Mouse (Mus musculus): ENCODE measurements around the gene Gm1673. TPM values are rescaled to one million over a fixed set of nuclear protein-coding genes. Genes with fewer than 3 reads are reported as not detected.
A peak's percentile ranks its signal among the peaks of the same experiment; 100 is the strongest.

Gene Gm1673
- polyA plus RNA-seq, 1 experiment from 2014 or later, result 54.0 TPM

GRCm38 (mm10) chr5:33995843-33996693 lies 12.8 kb downstream of the Gm1673 start, which contains the start of gene Nat8l:
Nat8l (plus strand) TSS chr5:33995984.
- Histone ChIP-seq H3K27me3 (replicated peaks; ENCODE audit: control insufficient read depth, insufficient read depth, low read length) (peaks cover 39% of the 10 kb centered on the region), H3K9me3 (ENCODE audit: control insufficient read depth, low read length) (no peaks in the 10 kb centered on the region), H3K36me3 (ENCODE audit: control insufficient read depth, insufficient read depth, low read length) (no peaks in the 10 kb centered on the region), H3K4me2 (ENCODE audit: low read depth, low read length) (peak within 1 kb of the TSS; percentile 95), H3K4me3 (ENCODE audit: low read length) (peak within 1 kb of the TSS; percentile 62), H3K9ac (ENCODE audit: low read depth, low read length) (peak within 1 kb of the TSS; percentile 56), H3K27ac (ENCODE audit: low read length) (no peak within 1 kb of the TSS), H3K4me1 (ENCODE audit: control insufficient read depth, insufficient read depth, low read length) (peaks cover 10% of the 10 kb centered on the region; the same call in 1 of the 2 replicates)
- peak; percentile 75 for ATAC-seq
- WGBS, result under 1% methylated on average over 88 of the region's 90 CpGs

- Histone ChIP-seq H3K4me1 (ENCODE audit: control insufficient read depth, insufficient read depth, low read length) (peaks cover 10% of the 10 kb centered on the region; the same call in 1 of the 2 replicates), H3K4me2 (ENCODE audit: low read depth, low read length) (peak overlapping the region; percentile 95), H3K27me3 (replicated peaks; ENCODE audit: control insufficient read depth, insufficient read depth, low read length) (peaks cover 39% of the 10 kb centered on the region), H3K4me3 (ENCODE audit: low read length) (peak overlapping the region; percentile 62), H3K9ac (ENCODE audit: low read depth, low read length) (peak overlapping the region; percentile 56), H3K36me3 (ENCODE audit: control insufficient read depth, insufficient read depth, low read length) (no peaks in the 10 kb centered on the region), H3K9me3 (ENCODE audit: control insufficient read depth, low read length) (no peaks in the 10 kb centered on the region), H3K27ac (ENCODE audit: low read length) (no peak overlapping the region)
- ATAC-seq, result peak; percentile 49
- WGBS, result under 1% methylated on average over 52 of the region's 55 CpGs
These were observed 13.4 kb downstream of the Gm1673 start for GRCm38 (mm10) chr5:33996694-33997045.

DNA sequence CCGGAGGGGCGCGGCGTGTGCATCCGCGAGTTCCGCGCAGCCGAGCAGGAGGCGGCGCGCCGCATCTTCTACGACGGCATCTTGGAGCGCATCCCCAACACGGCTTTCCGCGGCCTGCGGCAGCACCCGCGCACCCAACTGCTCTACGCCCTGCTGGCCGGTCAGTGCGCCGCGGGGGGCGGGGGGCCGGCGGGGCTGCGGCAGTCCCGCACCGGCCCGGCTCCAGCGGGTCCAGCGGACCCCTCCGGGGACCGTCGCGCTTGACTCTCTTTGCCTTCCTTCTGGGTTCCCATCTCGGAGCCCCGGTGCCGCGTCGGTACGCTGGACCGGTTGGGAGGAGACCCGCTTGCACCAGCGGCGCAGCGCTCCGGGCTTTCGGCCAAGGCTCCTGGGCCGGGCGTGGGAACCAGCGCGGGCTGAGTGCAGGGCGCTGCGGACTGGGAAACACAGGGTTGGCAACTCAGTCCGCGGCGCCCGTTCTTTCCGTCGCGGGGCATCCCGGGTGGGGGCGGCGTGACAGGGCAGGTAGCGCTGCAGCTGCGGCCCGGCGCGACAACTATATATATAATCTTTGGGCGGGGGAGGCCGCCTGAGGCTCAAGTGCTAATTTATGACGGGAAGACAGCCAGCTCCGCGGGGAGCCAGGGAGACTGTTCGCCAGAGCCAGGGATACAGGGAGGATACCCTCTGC lies 14.0 kb downstream of the Gm1673 start:
- Histone ChIP-seq H3K27me3 (replicated peaks; ENCODE audit: control insufficient read depth, insufficient read depth, low read length) (peaks cover 39% of the 10 kb centered on the region), H3K4me3 (ENCODE audit: low read length) (peak overlapping the region; percentile 62), H3K4me1 (ENCODE audit: control insufficient read depth, insufficient read depth, low read length) (peaks cover 10% of the 10 kb centered on the region; the same call in 1 of the 2 replicates), H3K9me3 (ENCODE audit: control insufficient read depth, low read length) (no peaks in the 10 kb centered on the region), H3K36me3 (ENCODE audit: control insufficient read depth, insufficient read depth, low read length) (no peaks in the 10 kb centered on the region), H3K4me2 (ENCODE audit: low read depth, low read length) (peak overlapping the region; percentile 95), H3K27ac (ENCODE audit: low read length) (no peak overlapping the region), H3K9ac (ENCODE audit: low read depth, low read length) (peak overlapping the region; percentile 56)
- peak; percentile 29 for ATAC-seq
- WGBS, result under 1% methylated on average over 73 of the region's 80 CpGs

GRCm38 (mm10) chr5:33997829-33998504 lies 14.7 kb downstream of the Gm1673 start:
- H3K9ac ChIP-seq (ENCODE audit: low read depth, low read length), result no peak overlapping the region
- H3K27ac ChIP-seq (ENCODE audit: low read length), result no peak overlapping the region
- H3K4me2 ChIP-seq (ENCODE audit: low read depth, low read length), result peak overlapping the region; percentile 95
- H3K36me3 ChIP-seq (ENCODE audit: control insufficient read depth, insufficient read depth, low read length), result no peaks in the 10 kb centered on the region
- H3K4me3 ChIP-seq (ENCODE audit: low read length), result peak overlapping the region; percentile 62
- ATAC-seq, result no peak
- WGBS, result 73% methylated on average over 20 of the region's 20 CpGs
- H3K27me3 ChIP-seq (replicated peaks; ENCODE audit: control insufficient read depth, insufficient read depth, low read length), result peaks cover 39% of the 10 kb centered on the region
- peaks cover 10% of the 10 kb centered on the region; the same call in 1 of the 2 replicates for H3K4me1 ChIP-seq (ENCODE audit: control insufficient read depth, insufficient read depth, low read length)
- no peaks in the 10 kb centered on the region for H3K9me3 ChIP-seq (ENCODE audit: control insufficient read depth, low read length)

DNA sequence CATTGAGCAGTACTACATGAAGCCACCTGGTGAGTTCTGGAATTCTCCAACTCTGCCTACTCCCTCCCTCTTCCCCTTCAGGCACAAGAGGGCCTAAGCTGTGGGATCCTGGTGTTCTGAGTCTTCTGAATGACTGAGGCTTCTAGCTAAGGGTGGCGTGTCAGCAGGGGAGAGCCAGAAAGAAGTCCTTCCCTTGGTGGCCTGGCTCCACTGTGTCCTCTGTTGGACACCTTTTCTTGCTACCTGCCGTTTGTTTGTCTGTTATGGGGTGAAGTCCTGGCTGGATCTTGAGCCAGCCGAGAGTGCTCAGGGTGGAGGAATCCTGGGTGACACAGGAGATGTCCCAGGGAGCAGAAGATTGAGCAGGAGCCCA lies 15.3 kb downstream of the Gm1673 start:
- H3K27ac ChIP-seq (ENCODE audit: low read length), result no peak overlapping the region
- no peak for ATAC-seq
- no peak overlapping the region for H3K4me3 ChIP-seq (ENCODE audit: low read length)
- H3K4me2 ChIP-seq (ENCODE audit: low read depth, low read length), result no peak overlapping the region
- H3K27me3 ChIP-seq (replicated peaks; ENCODE audit: control insufficient read depth, insufficient read depth, low read length), result peaks cover 39% of the 10 kb centered on the region
- no peaks in the 10 kb centered on the region for H3K36me3 ChIP-seq (ENCODE audit: control insufficient read depth, insufficient read depth, low read length)
- 83% methylated on average over 3 of the region's 3 CpGs for WGBS
- H3K4me1 ChIP-seq (ENCODE audit: control insufficient read depth, insufficient read depth, low read length), result peaks cover 10% of the 10 kb centered on the region; the same call in 1 of the 2 replicates
- H3K9me3 ChIP-seq (ENCODE audit: control insufficient read depth, low read length), result no peaks in the 10 kb centered on the region
- H3K9ac ChIP-seq (ENCODE audit: low read depth, low read length), result no peak overlapping the region

DNA sequence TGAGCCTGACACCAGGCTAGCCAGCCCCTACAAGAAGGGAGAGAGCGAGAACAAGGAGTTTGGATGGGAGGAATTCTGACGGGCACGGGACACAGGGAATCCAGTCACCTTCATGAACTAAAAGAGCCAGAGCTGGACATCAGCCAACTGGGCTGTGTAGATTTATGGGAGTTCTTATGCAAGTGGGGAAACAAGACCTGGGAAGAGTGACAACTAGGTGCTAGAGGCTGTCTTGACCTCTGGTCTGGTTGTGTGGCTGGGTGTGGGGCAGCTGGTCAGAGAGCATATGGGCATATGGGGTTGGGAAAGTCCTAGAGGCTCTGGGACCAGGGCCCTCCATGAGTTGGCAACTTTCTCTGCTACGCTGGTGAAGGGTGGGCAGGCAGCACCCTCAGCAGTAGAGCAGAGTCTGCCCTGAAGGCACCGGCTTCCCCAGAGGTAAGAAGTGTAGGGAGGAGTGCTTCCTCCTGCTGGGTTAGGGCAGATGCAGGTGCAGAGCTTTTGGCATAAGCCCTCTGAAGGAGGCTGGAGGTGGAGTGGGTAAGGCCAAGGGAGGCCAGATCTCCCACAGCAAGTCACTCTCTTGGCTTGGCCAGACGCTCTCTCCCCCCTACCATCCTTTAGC lies 16.3 kb downstream of the Gm1673 start:
- peaks cover 36% of the 10 kb centered on the region for H3K27me3 ChIP-seq (replicated peaks; ENCODE audit: control insufficient read depth, insufficient read depth, low read length)
- no peak overlapping the region for H3K4me3 ChIP-seq (ENCODE audit: low read length)
- H3K27ac ChIP-seq (ENCODE audit: low read length), result no peak overlapping the region
- 79% methylated on average over 6 of the region's 6 CpGs for WGBS
- H3K9ac ChIP-seq (ENCODE audit: low read depth, low read length), result no peak overlapping the region
- peaks cover 10% of the 10 kb centered on the region; the same call in 1 of the 2 replicates for H3K4me1 ChIP-seq (ENCODE audit: control insufficient read depth, insufficient read depth, low read length)
- no peak overlapping the region for H3K4me2 ChIP-seq (ENCODE audit: low read depth, low read length)
- no peaks in the 10 kb centered on the region for H3K36me3 ChIP-seq (ENCODE audit: control insufficient read depth, insufficient read depth, low read length)
- no peaks in the 10 kb centered on the region for H3K9me3 ChIP-seq (ENCODE audit: control insufficient read depth, low read length)
- no peak for ATAC-seq

- Histone ChIP-seq H3K36me3 (ENCODE audit: control insufficient read depth, insufficient read depth, low read length) (no peaks in the 10 kb centered on the region), H3K9me3 (ENCODE audit: control insufficient read depth, low read length) (no peaks in the 10 kb centered on the region), H3K4me3 (ENCODE audit: low read length) (no peak overlapping the region), H3K27me3 (replicated peaks; ENCODE audit: control insufficient read depth, insufficient read depth, low read length) (peaks cover 27% of the 10 kb centered on the region), H3K27ac (ENCODE audit: low read length) (no peak overlapping the region), H3K9ac (ENCODE audit: low read depth, low read length) (no peak overlapping the region), H3K4me1 (ENCODE audit: control insufficient read depth, insufficient read depth, low read length) (peaks cover 7% of the 10 kb centered on the region; the same call in 1 of the 2 replicates), H3K4me2 (ENCODE audit: low read depth, low read length) (no peak overlapping the region)
- 94% methylated on average over 25 of the region's 25 CpGs for WGBS
- ATAC-seq, result no peak
These were observed 17.6 kb downstream of the Gm1673 start for GRCm38 (mm10) chr5:34000809-34001208.

DNA sequence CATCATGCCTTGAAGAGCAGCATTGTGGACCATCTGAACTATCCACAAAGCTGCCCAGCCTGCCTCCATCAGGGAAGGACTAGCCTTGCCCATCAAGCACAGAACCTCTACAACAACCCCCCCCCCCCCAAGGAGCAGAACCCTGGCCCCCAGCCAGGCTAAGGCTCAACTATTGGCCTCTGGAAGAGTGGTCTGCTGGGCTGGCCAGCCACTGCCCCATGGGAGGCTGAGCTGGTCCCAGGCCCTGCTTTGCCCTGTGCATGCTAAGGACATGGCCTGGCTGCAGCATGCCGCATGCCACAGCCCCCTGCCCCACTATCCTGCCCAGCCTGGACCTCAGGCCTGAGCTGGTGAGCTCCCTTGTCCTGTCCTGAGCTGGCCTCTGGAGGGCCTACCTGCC lies 18.2 kb downstream of the Gm1673 start:
- H3K27ac ChIP-seq (ENCODE audit: low read length), result no peak overlapping the region
- WGBS, result 100% methylated on average over 1 of the region's 1 CpGs
- no peak overlapping the region for H3K9ac ChIP-seq (ENCODE audit: low read depth, low read length)

More for the DNA sequence above, 18.2 kb downstream of the Gm1673 start:
- Histone ChIP-seq H3K27me3 (replicated peaks; ENCODE audit: control insufficient read depth, insufficient read depth, low read length) (peaks cover 22% of the 10 kb centered on the region), H3K4me1 (ENCODE audit: control insufficient read depth, insufficient read depth, low read length) (peaks cover 7% of the 10 kb centered on the region; the same call in 1 of the 2 replicates), H3K9me3 (ENCODE audit: control insufficient read depth, low read length) (no peaks in the 10 kb centered on the region), H3K4me3 (ENCODE audit: low read length) (no peak overlapping the region), H3K4me2 (ENCODE audit: low read depth, low read length) (no peak overlapping the region), H3K36me3 (ENCODE audit: control insufficient read depth, insufficient read depth, low read length) (no peaks in the 10 kb centered on the region)
- no peak for ATAC-seq

Measured in intestine, embryonic 16.5 days (tissue).